Mouse (Mus musculus) brain, adult 2 months (tissue): ENCODE results near the gene Prl8a8.

Source experiments
- DNase-seq: peaks from one replicate; pipeline ENCODE4 v3.0.0; 2011; ENCODE audit warnings: low read depth, low spot score

Gene Prl8a8

GRCm38 (mm10) chr13:27513117-27513516 lies at the start of gene Prl8a8:
Prl8a8 (minus strand) TSS chr13:27513217.
- no peak for DNase-seq

- no peak for DNase-seq
Observed at GRCm38 (mm10) chr13:27553336-27553735, 40.3 kb upstream of the Prl8a8 start.

GRCm38 (mm10) chr13:27523156-27523555 lies 10.1 kb upstream of the Prl8a8 start:
- no peak for DNase-seq

GRCm38 (mm10) chr13:27507645-27508044 lies 5.4 kb downstream of the Prl8a8 start:
- no peak for DNase-seq
